Mouse (Mus musculus): ENCODE data around the gene Olfr159.

DNA sequence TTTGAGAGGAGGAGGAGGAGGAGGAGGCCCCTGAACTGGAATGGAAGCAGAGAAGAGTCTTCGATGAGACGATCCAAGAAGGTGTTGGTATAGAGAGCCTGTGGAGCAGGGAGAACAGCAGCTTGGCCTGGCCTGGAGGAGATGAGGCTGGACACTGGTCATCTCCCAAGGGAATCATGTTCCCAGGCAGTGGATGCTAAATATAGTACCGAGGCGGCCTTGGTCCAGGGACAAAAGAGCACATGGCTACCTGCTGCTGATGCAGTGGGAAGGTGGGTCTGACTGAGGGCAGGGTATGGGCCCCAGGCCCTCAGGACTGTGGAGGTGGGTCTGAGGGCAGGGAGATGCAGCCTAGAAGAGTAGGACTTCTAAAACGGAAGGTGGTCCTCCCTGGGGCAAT, 37.6 kb downstream of the Olfr159 start:
- TF ChIP-seq POLR2A (IDR thresholded peaks at IDR 0.05; ENCODE audit: control insufficient read depth, low read depth, low read length) (no peak), CTCF (IDR thresholded peaks at IDR 0.05; ENCODE audit: control insufficient read depth, insufficient read depth, insufficient replicate concordance, low read depth, low read length) (no peak)
